Mouse (Mus musculus) kidney, embryonic 14.5 days (tissue): ENCODE measurements around the gene Knstrn. TPM values are rescaled to one million over a fixed set of nuclear protein-coding genes. Genes with fewer than 3 reads are reported as not detected.

Experiments
- ATAC-seq: fragments of 200-750 bp; cut with Nextera tagmentation; 2 replicates; pipeline ENCODE4 v1.8.0; 2017; ENCODE audit warnings: moderate number of reproducible peaks, mild to moderate bottlenecking, moderate TSS enrichment, moderate library complexity; ENCODE audit not compliant: low FRiP score, low TSS enrichment
- H3K27ac ChIP-seq: fragments of 300-500 bp; sonication (generic); 2 replicates; pipeline ENCODE4 v1.5.1; 2014; ENCODE audit warnings: low read depth, mild to moderate bottlenecking, low read length, moderate library complexity, mixed read lengths
- H3K27me3 ChIP-seq: fragments of 300-500 bp; sonication (generic); 2 replicates; pipeline ENCODE4 v1.6.1; 2014; ENCODE audit warnings: mild to moderate bottlenecking, low read length; ENCODE audit not compliant: control insufficient read depth, insufficient read depth
- H3K36me3 ChIP-seq: fragments of 300-500 bp; sonication (generic); 2 replicates; pipeline ENCODE4 v1.6.1; 2014; ENCODE audit warnings: low read length, mixed read lengths; ENCODE audit not compliant: control insufficient read depth, insufficient read depth
- H3K4me1 ChIP-seq: fragments of 300-500 bp; sonication (generic); 2 replicates; pipeline ENCODE4 v1.6.1; 2014; ENCODE audit warnings: low read length, mixed read lengths; ENCODE audit not compliant: control insufficient read depth, insufficient read depth
- H3K4me2 ChIP-seq: fragments of 300-500 bp; sonication (generic); replicated peaks from 2 replicates; pipeline ENCODE4 v1.6.1; 2014; ENCODE audit warnings: low read depth, mild to moderate bottlenecking, low read length
- H3K4me3 ChIP-seq: fragments of 300-500 bp; sonication (generic); 2 replicates; pipeline ENCODE4 v1.5.1; 2014; ENCODE audit warnings: mild to moderate bottlenecking, low read length
- H3K9ac ChIP-seq: fragments of 300-500 bp; sonication (generic); 2 replicates; pipeline ENCODE4 v1.6.1; 2014; ENCODE audit warnings: low read depth, mild to moderate bottlenecking, low read length, moderate library complexity
- H3K9me3 ChIP-seq: fragments of 300-500 bp; sonication (generic); 2 replicates; pipeline ENCODE4 v1.6.1; 2016; ENCODE audit warnings: low read length; ENCODE audit not compliant: control insufficient read depth
- WGBS: fragments of 180-500 bp; shearing (Covaris S2); extraction: QIAGEN DNeasy Blood & Tissue Kit; methylation state at CpG from one replicate; pipeline ENCODE4 v1.1.7; 2014; 5-methylcytosine and 5-hydroxymethylcytosine counted together
- polyA plus RNA-seq: library from polyadenylated mRNA; unstranded; fragments of >200 nt; fragmentation: Nextera tagmentation; extraction: Ambion mirVana; gene quantifications from 2 replicates; pipeline ENCODE4 v1.2.1, GENCODE M21; 2014

Knstrn gene
- polyA plus RNA-seq, 1 experiment from 2014 or later, result 134 TPM

GRCm38 (mm10) chr2:118834061-118834460, 20.3 kb downstream of the Knstrn start:
- ATAC-seq, result no peak
- H3K9me3 ChIP-seq, result no peaks in the 10 kb centered on the region
- peaks cover 47% of the 10 kb centered on the region for H3K36me3 ChIP-seq
- H3K9ac ChIP-seq, result no peak overlapping the region
- H3K4me1 ChIP-seq, result no peaks in the 10 kb centered on the region
- no peak overlapping the region for H3K4me2 ChIP-seq
- H3K27ac ChIP-seq, result no peak overlapping the region
- WGBS, result 90% methylated on average over 6 of the region's 6 CpGs
- H3K4me3 ChIP-seq, result no peak overlapping the region
- no peaks in the 10 kb centered on the region for H3K27me3 ChIP-seq

GRCm38 (mm10) chr2:118835115-118835514, 21.3 kb downstream of the Knstrn start:
- Histone ChIP-seq H3K9ac (no peak overlapping the region), H3K4me3 (no peak overlapping the region), H3K4me2 (no peak overlapping the region), H3K4me1 (no peaks in the 10 kb centered on the region), H3K27me3 (no peaks in the 10 kb centered on the region), H3K9me3 (no peaks in the 10 kb centered on the region), H3K36me3 (peaks cover 39% of the 10 kb centered on the region), H3K27ac (no peak overlapping the region)
- no peak for ATAC-seq
- WGBS, result 85% methylated on average over 6 of the region's 6 CpGs

- H3K9me3 ChIP-seq, result no peaks in the 10 kb centered on the region
- no peak for ATAC-seq
- H3K4me1 ChIP-seq, result no peaks in the 10 kb centered on the region
- no peak overlapping the region for H3K4me2 ChIP-seq
- H3K4me3 ChIP-seq, result no peak overlapping the region
- H3K27ac ChIP-seq, result no peak overlapping the region
- WGBS, result 51% methylated on average over 5 of the region's 5 CpGs
- peaks cover 13% of the 10 kb centered on the region for H3K36me3 ChIP-seq
- H3K27me3 ChIP-seq, result no peaks in the 10 kb centered on the region
- no peak overlapping the region for H3K9ac ChIP-seq
Observed at GRCm38 (mm10) chr2:118838330-118838729, 24.5 kb downstream of the Knstrn start.

- no peak for ATAC-seq
- Histone ChIP-seq H3K9me3 (no peaks in the 10 kb centered on the region; the same call in 1 of the 2 replicates), H3K9ac (no peak overlapping the region), H3K4me1 (no peaks in the 10 kb centered on the region), H3K4me2 (no peak overlapping the region), H3K27me3 (no peaks in the 10 kb centered on the region), H3K4me3 (no peak overlapping the region), H3K27ac (no peak overlapping the region), H3K36me3 (no peaks in the 10 kb centered on the region)
- 68% methylated on average over 5 of the region's 5 CpGs for WGBS
Observed at GRCm38 (mm10) chr2:118841186-118841585, 27.4 kb downstream of the Knstrn start.

- no peak for ATAC-seq
Observed at GRCm38 (mm10) chr2:118841774-118842173, 28.0 kb downstream of the Knstrn start.

GRCm38 (mm10) chr2:118844427-118844826, 30.6 kb downstream of the Knstrn start:
- Histone ChIP-seq H3K4me3 (no peak overlapping the region), H3K36me3 (no peaks in the 10 kb centered on the region), H3K27ac (no peak overlapping the region), H3K9me3 (no peaks in the 10 kb centered on the region; the same call in 1 of the 2 replicates), H3K4me2 (no peak overlapping the region), H3K27me3 (no peaks in the 10 kb centered on the region), H3K4me1 (no peaks in the 10 kb centered on the region), H3K9ac (no peak overlapping the region)
- no peak for ATAC-seq
- 66% methylated on average over 3 of the region's 3 CpGs for WGBS

More at GRCm38 (mm10) chr2:118841774-118842173, 28.0 kb downstream of the Knstrn start:
- Histone ChIP-seq H3K9me3 (no peaks in the 10 kb centered on the region; the same call in 1 of the 2 replicates), H3K36me3 (no peaks in the 10 kb centered on the region), H3K4me1 (no peaks in the 10 kb centered on the region), H3K4me3 (no peak overlapping the region), H3K27ac (no peak overlapping the region), H3K4me2 (no peak overlapping the region), H3K27me3 (no peaks in the 10 kb centered on the region), H3K9ac (no peak overlapping the region)
- WGBS, result 84% methylated on average over 4 of the region's 4 CpGs

GRCm38 (mm10) chr2:118846246-118846645, 32.4 kb downstream of the Knstrn start:
- no peak overlapping the region for H3K27ac ChIP-seq
- no peaks in the 10 kb centered on the region for H3K27me3 ChIP-seq
- WGBS, result 41% methylated on average over 7 of the region's 7 CpGs
- no peak overlapping the region for H3K9ac ChIP-seq
- no peak overlapping the region for H3K4me2 ChIP-seq
- no peak overlapping the region for H3K4me3 ChIP-seq
- 0 out of 2 replicates have a peak, but pooled peaks cover 2% of the 10 kb centered on the region for H3K4me1 ChIP-seq
- H3K9me3 ChIP-seq, result no peaks in the 10 kb centered on the region; the same call in 1 of the 2 replicates
- no peaks in the 10 kb centered on the region for H3K36me3 ChIP-seq
- peak; percentile 64; the same call in 1 of the 2 replicates for ATAC-seq

- no peak overlapping the region for H3K4me2 ChIP-seq
- H3K4me1 ChIP-seq, result 0 out of 2 replicates have a peak, but pooled peaks cover 2% of the 10 kb centered on the region
- H3K4me3 ChIP-seq, result no peak overlapping the region
- no peak overlapping the region for H3K9ac ChIP-seq
- WGBS, result 5% methylated on average over 3 of the region's 3 CpGs
- H3K36me3 ChIP-seq, result no peaks in the 10 kb centered on the region
- H3K9me3 ChIP-seq, result no peaks in the 10 kb centered on the region
- ATAC-seq, result no peak
- H3K27me3 ChIP-seq, result no peaks in the 10 kb centered on the region
- no peak overlapping the region for H3K27ac ChIP-seq
Observed at GRCm38 (mm10) chr2:118851756-118852155, 38.0 kb downstream of the Knstrn start.

- Histone ChIP-seq H3K4me1 (peaks cover 5% of the 10 kb centered on the region; the same call in 1 of the 2 replicates), H3K4me3 (peak within 1 kb of the TSS; percentile 54), H3K9me3 (no peaks in the 10 kb centered on the region), H3K9ac (peak within 1 kb of the TSS; percentile 61), H3K27me3 (no peaks in the 10 kb centered on the region), H3K27ac (no peak within 1 kb of the TSS), H3K4me2 (peak within 1 kb of the TSS; percentile 74), H3K36me3 (no peaks in the 10 kb centered on the region)
- under 1% methylated on average over 34 of the region's 34 CpGs for WGBS
- ATAC-seq, result peak; percentile 99
Observed at GRCm38 (mm10) chr2:118861454-118862339, 47.9 kb downstream of the Knstrn start, which contains the start of gene Ivd. Ivd (plus strand) TSS chr2:118861954.
